Mouse (Mus musculus): ENCODE results near the gene Hydin.
"Not testable (repeated sequence)": the region's sequence is repeated elsewhere in the genome, so short reads cannot be mapped to it uniquely, and the experiment has no call there.

Hydin gene

DNA sequence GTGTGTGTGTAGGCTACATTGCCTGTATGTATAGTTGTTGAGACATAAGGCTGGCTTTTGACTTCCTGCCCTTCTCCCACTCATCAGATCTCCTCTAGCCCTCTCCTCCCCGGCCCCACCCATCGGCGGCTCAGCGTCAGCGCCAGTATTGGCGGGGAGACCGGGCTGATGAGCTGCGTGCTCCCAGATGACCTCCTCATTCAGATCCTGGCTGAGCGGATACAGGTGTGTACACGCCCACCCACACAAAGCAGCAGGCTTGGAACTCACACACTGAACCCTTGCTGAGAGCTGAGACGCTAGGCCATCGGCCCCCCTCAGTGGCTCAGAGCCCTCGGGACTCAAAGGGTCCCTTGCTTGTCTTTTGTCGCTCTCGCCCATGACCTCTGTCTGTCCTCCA is 256.2 kb downstream of the Hydin start:
- DNase-seq (ENCODE audit: low read depth) = no peak

- no peak for DNase-seq (ENCODE audit: low read depth)
Observed at GRCm38 (mm10) chr8:110525229-110525628, 258.5 kb downstream of the Hydin start.

GRCm38 (mm10) chr8:110530008-110530762 is 263.4 kb downstream of the Hydin start:
- DNase-seq (ENCODE audit: low read depth) = no peak

DNA sequence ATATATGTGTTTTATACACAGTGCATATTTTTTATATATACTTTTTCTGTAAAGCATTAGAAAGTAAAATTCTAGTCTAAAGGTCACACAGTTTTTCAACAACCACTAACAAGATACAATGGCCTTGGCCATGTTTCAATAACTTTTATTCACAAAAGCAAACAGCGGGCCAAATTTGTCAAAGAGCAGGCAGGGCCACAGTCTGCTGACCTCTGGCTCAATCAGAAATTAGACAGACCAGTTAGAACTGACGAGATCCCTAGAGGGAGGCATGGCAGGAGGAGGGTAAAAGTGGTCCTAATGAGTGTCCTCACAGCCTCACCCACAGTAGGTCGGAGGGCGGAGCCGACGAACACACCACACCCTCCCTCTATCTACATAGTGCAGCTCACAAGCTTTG is 267.0 kb downstream of the Hydin start:
- DNase-seq (ENCODE audit: low read depth) = no peak

- no peak for DNase-seq (ENCODE audit: low read depth)
Observed at GRCm38 (mm10) chr8:110537849-110538248, 271.1 kb downstream of the Hydin start.

DNA sequence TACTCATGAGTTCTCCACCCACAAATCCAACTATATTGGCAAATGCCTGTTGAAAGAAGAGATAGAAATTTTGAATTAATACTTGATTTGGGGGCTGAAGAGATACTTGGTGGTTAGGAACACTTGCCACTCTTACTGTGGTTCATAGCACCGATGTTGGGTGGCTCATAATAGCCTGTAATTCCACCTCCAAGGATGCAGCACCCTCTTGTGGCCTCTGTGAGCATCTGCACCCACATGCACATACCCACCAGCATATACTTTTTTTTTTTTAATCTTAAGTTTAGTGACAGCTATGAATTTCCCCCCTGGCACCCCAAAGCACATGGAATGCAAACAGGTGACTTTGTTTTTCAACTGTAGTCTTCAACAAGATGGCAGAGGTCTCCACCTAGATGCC is 283.6 kb downstream of the Hydin start:
- no peak for DNase-seq (ENCODE audit: low read depth)

DNA sequence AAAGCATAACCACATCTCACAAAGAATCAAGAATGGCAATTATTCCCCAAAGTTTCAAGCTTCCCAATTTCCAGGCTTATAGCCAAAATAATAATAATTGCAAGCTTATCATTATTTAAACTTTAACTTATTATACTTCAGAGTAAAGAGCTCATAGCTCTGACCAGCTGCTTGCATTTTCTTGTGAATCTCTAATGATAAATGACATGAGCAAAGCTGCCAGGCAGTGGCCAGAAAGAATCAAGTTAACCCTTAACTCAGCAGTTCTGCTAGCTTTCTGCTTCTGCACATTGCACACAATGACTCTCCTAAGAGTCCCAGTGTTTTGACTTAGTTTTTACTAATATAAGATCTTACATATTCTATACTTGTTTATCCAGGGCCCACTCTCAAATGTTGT is 285.3 kb downstream of the Hydin start:
- not testable (repeated sequence) for DNase-seq (ENCODE audit: low read depth)

DNA sequence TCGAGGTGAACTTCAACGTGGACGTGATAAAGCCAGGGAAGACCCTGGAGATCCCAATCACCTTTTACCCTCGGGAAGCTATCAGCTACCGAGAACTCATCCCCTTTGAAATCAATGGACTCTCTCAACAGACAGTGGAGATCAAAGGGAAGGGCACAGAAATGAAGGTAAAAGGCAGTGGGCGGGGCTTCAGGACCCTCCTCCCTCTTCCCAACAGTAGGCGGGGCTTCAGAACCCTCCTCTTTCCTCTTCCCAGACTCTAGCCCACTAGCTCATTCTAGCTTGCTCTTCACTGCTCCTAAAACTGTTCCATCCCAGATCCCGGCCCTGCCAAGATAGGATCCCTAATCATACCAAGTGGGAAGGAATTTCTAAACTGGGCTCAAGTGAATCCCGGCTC is 325.9 kb downstream of the Hydin start:
- DNase-seq (ENCODE audit: low read depth) = no peak

GRCm38 (mm10) chr8:110594164-110594563 is 327.4 kb downstream of the Hydin start:
- DNase-seq (ENCODE audit: low read depth) = no peak

DNA sequence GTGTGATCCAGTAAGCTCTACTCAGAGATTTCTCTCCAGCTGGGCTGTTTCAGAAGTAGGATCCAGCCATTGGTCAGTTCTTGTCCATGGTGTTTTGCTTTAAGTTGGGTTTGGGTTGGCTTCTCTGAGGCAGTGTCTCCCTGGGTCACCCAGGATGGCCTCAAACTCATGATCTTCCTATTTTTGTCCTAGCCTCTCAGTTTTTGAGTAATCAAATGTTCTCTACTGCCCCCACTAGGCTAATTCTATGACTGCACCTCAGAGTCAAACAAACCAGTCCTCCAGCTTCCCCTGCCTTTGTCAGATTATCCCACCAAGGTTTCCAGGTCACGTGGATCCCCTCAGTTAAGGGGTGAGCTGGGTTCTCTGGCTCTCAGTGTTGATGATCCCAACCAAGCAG is 337.8 kb downstream of the Hydin start:
- DNase-seq (ENCODE audit: low read depth) = peak; percentile 68

DNA sequence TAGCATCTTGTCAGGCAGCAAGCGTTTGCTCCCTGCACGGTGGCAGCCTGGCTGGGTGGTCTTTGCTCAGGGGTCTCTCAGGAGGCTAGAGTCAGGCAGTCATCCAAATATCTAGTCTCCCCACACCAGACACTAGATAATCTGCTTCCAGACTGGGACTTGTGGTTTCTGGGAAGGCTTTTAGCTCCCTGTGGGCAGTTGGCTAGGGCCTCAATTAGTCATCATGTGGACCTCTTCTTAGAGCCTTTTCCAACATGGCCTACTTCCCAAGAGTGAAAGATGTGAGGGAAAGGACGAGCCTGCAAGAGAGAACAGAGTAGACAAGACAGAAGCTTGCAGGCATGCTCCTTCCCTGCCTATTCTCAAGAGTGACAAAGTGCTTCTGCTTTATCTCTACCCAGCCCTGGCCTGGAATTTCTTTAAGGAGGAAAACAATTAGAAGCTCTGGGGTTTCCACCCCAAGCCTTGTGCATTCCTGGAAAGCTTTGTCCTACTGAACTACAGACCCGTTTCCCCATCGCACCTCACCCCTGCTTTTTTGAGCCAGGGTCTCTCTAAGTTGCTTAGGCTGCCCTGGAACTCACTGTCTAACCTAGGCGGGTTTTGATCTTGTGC is 338.7 kb downstream of the Hydin start:
- peak; percentile 34 for DNase-seq (ENCODE audit: low read depth)

DNA sequence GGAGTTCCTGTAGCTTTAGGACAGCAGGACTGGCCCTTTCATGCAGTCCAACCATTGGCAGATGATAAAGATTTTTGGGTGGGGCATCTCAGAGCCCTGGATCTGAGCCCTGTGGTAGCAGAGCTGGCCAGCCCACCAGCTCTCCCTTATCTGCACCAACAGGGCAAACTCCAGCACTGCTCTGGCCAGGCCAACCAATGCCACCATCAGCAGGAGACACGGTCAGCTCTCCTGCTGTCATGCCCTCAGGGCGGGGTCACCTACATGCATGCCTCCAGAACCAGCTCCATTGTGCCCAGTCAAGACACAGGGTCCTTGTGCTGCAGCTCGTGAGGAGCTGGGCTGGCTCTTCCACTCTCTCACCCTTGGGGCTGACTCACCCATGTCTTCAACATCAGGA is 349.0 kb downstream of the Hydin start:
- no peak for DNase-seq (ENCODE audit: low read depth)

DNA sequence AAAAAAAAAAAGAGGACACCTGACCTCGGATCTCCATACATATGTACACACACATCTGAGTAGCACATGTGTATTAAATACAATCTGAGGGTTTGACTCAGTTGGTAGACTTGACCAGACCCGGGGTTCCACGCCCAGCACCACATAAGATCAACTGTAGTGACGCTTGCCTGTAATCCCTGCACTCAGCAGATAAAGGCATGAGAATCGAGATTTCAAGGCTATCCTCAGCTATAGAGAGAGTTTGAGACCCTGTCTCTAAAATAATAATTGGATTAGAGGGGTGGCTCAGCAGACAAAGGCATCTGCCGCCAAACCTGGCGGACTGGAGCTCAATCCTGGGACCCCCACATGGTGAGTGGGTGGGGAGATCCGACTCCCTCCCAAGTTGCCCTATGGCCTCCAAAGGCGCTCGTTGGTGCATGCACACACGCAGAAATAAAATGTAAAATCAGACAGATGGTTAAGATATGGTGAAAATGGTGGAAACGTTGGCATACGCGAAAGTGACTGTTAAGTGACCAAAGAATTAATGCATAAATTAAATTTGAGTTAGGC is 351.1 kb downstream of the Hydin start:
- no peak for DNase-seq (ENCODE audit: low read depth)

- peak; percentile 97 for DNase-seq (ENCODE audit: low read depth)
Observed at GRCm38 (mm10) chr8:110618391-110619207, 351.8 kb downstream of the Hydin start, which contains the start of gene Vac14. Gene Vac14, plus strand, starts transcription at chr8:110618585.

- peak; percentile 13 for DNase-seq (ENCODE audit: low read depth)
Observed at GRCm38 (mm10) chr8:110619208-110619574, 352.4 kb downstream of the Hydin start.

DNA sequence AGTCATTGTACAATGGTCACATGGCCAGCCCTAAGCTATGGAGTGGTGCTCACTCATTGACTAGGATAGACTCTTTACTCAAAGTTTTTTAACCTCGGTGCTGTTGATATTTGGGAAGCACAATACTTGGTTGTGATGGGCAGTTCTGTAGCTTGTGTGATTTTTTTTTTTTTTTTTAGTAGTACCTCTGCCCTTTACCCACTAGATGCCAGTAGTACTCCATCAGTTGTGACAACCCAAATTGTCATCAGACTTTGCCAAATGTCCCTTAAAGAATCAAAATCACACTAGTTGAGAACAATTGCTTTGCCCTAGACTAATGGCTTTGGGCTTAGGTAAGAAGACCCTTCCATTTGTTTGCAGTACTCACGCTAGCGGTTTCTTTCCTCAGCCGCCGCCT is 353.1 kb downstream of the Hydin start:
- DNase-seq (ENCODE audit: low read depth) = peak; percentile 36

DNA sequence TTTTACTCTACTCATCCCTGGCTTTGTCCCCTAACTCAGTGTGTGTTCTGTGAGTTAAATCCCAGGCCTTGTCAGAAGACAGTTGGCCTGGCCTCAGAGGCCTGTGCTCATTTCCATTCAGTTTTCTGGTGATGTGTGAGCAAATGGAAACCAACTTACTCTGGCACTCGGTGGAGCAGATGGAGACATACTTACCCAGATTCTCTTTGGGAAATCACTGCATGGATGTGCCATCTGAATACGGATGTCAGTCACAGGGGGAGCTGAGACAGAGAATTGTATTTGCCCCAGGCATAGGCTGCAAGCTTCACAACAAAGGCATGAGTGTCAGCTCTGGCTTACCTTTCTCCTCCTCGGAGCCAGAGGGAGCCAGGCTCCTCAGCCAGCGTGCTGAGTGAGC is 359.7 kb downstream of the Hydin start:
- DNase-seq (ENCODE audit: low read depth) = no peak

DNA sequence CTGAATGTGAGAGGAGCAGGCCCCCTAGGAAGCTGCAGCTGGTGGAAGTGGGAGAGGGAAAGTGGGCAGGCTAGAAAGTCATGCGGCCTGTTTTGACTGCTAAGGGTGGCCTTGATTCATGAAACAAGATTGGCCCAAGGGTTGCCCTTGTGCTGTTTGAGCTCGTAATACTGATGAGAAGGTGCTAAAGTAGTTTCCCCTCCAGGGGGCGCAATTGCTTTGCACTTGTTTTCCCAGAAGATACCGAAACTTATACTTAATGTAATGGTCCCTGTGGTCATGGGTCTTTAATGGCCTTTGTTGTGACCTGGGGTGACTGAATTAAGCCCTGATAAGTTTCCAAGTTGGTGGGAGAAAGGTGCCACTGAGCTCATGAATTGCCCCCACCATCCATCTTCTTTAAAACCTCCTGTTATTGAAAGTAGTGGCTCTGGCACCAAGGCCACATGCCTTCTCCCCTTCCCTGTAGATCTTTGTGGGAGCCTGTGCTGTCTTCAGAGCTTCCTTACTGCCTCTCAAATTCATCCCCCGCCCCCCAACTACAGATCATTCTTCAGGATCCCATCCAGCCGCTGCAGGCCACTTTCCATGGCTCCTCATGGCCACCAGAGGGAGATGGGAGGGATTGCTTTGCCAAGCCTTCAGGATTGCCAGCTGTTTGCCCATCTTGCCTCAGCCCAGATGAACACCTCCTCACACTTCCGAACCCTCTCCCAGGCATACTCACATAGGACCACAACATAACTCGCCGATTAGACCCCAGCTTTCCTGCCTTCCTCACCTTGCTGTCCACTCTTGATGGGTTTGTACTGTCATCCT is 362.7 kb downstream of the Hydin start:
- peak; percentile 85 for DNase-seq (ENCODE audit: low read depth)

DNA sequence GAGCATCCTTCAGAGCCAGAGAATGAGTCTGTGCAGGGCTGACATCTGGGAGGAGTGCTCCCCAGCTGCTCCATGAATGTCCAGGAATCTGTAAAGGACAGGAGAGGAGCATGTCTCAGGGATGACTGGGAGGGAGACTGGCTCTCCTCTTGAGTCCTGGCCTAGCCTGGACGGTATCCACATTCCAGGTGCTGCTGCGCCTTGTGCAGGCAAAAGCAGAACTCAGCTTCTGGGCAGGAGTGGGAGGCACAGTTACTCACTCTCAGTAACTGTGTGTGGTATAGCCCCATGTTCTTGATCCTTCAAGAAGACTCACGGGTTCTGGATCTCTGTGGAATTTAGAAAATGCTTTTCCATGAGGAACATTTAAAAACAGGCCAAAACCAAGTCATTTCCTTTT is 363.3 kb downstream of the Hydin start:
- DNase-seq (ENCODE audit: low read depth) = peak; percentile 44

DNA sequence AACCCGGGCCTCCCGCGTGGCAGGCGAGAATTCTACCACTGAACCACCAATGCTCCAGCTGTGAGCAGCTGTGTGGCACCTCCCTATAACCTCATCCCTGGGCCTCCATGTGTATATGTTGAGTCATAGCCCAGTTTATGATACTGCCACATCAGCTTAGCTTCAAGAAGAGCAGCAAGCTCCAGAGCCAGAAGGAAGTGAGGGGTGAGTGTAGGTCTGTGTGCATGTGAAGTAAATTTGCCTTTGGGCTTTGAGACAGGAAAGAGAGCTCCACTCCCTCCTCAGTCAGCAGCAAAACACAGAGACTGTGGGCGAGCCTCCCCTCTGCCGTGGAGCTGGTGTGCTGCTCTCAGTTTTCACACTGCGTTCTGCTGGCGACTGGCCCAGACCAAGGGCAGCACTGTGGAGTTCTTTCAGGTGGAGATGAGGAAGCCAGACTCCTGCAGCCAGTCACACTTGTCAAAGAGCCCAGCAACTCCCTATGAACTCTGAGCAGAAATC is 363.8 kb downstream of the Hydin start:
- DNase-seq (ENCODE audit: low read depth) = peak; percentile 96

GRCm38 (mm10) chr8:110631201-110631600 is 364.4 kb downstream of the Hydin start:
- peak; percentile 84 for DNase-seq (ENCODE audit: low read depth)

DNA sequence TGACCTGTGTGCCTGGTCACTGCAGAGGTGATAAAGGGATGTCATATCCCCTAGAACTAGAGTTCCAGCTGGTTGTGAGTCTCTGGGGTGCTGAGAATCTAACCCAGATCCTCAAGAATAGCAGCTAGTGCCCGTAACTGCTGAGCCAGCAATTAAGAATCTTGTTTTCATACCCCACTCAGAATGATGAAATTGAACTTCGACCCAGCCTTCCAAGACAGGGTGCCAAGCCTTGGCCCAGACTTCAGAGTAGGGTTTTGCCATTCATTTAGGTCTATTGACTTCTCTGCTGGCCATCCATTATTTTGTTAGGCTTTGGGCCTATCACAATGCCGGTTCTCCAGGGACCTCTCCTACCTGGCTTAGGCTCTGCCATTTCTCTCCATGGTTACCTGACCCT is 367.0 kb downstream of the Hydin start:
- no peak for DNase-seq (ENCODE audit: low read depth)
